Mouse (Mus musculus): ENCODE measurements around the gene Cntn5. TPM values are rescaled to one million over a fixed set of nuclear protein-coding genes. Genes with fewer than 3 reads are reported as not detected.

Gene Cntn5
- polyA plus RNA-seq, 1 experiment from 2014 or later: 3.0 TPM

DNA sequence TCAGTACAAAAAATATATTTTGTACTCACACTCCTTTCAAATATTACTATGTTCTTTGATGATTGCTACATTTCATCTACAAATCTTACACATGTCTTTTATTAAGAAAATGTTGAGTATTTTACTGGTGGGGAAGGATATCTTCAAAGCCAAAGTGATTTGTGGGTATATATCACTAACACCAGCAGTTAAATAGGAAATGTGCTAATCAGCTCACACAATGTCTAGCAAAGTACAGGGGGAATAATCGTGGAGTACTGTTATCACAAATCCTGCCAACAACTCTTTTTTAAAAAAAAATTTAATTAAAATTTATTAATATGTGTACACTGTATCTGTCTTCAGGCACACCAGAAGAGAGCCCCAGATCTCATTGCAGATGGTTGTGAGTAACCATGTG, 520.1 kb downstream of the Cntn5 start:
- Histone ChIP-seq H3K9ac (no peak overlapping the region), H3K27me3 (no peaks in the 10 kb centered on the region), H3K36me3 (no peaks in the 10 kb centered on the region), H3K4me3 (no peak overlapping the region), H3K4me2 (replicated peaks) (no peak overlapping the region), H3K27ac (no peak overlapping the region), H3K4me1 (no peaks in the 10 kb centered on the region), H3K9me3 (no peaks in the 10 kb centered on the region)
- 79% methylated on average over 1 of the region's 1 CpGs for WGBS
- no peak for ATAC-seq (ENCODE audit: insufficient number of reproducible peaks, insufficient read depth, low FRiP score, low TSS enrichment)

DNA sequence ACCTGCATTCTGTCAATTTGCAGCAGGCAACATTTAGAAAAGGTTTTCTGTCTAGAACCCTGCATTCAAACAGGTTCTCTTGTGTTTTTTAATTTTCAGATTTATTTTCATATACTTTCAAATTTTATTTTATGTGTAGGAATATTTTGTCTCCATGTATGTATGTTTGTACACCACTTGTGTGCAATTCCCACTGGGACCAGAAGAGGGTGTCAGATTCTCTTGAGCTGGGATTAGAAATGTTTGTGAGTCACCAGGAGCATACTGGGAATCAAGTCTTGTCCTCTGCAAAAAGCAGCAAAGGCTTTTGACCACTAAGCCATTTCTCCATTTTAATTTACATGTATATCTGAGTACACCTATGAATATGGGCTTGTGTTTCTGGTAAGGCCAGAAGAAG, 521.4 kb downstream of the Cntn5 start:
- Histone ChIP-seq H3K4me3 (no peak overlapping the region), H3K9me3 (no peaks in the 10 kb centered on the region), H3K27me3 (no peaks in the 10 kb centered on the region), H3K4me1 (no peaks in the 10 kb centered on the region), H3K36me3 (no peaks in the 10 kb centered on the region), H3K27ac (no peak overlapping the region), H3K4me2 (replicated peaks) (no peak overlapping the region), H3K9ac (no peak overlapping the region)
- no peak for ATAC-seq (ENCODE audit: insufficient number of reproducible peaks, insufficient read depth, low FRiP score, low TSS enrichment)

GRCm38 (mm10) chr9:10381701-10382100, 522.9 kb downstream of the Cntn5 start:
- Histone ChIP-seq H3K27me3 (no peaks in the 10 kb centered on the region), H3K27ac (no peak overlapping the region), H3K9me3 (no peaks in the 10 kb centered on the region), H3K9ac (no peak overlapping the region), H3K4me1 (no peaks in the 10 kb centered on the region), H3K4me3 (no peak overlapping the region), H3K36me3 (no peaks in the 10 kb centered on the region), H3K4me2 (replicated peaks) (no peak overlapping the region)
- WGBS: 85% methylated on average over 4 of the region's 4 CpGs
- no peak for ATAC-seq (ENCODE audit: insufficient number of reproducible peaks, insufficient read depth, low FRiP score, low TSS enrichment)

DNA sequence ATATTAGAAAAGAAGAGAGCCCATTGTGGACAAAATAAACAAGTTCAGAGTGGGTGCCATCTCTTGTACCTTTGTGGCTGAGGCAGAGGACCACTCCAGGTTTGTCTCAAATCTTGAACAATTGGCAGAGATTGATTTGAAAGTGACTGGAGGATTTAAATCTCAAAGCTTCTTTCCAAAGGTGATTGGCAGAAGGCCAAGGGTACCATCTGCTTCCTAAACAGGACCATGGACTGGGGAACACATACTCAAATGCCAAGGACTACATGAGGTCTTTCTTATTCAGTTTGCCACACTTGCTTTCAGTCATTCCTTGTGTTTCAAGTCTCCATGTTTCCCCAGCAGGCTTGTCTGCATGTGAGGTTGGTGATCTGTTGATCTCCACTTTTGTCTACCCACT, 528.3 kb downstream of the Cntn5 start:
- Histone ChIP-seq H3K36me3 (no peaks in the 10 kb centered on the region), H3K9me3 (no peaks in the 10 kb centered on the region), H3K9ac (no peak overlapping the region), H3K27me3 (no peaks in the 10 kb centered on the region), H3K4me3 (no peak overlapping the region), H3K4me1 (no peaks in the 10 kb centered on the region), H3K4me2 (replicated peaks) (no peak overlapping the region), H3K27ac (no peak overlapping the region)
- ATAC-seq (ENCODE audit: insufficient number of reproducible peaks, insufficient read depth, low FRiP score, low TSS enrichment): no peak

- Histone ChIP-seq H3K36me3 (no peaks in the 10 kb centered on the region), H3K27me3 (no peaks in the 10 kb centered on the region), H3K4me1 (no peaks in the 10 kb centered on the region), H3K9ac (no peak overlapping the region), H3K4me2 (replicated peaks) (no peak overlapping the region), H3K4me3 (no peak overlapping the region), H3K9me3 (no peaks in the 10 kb centered on the region), H3K27ac (no peak overlapping the region)
- ATAC-seq (ENCODE audit: insufficient number of reproducible peaks, insufficient read depth, low FRiP score, low TSS enrichment): no peak
- WGBS: 69% methylated on average over 5 of the region's 5 CpGs
These were observed 535.6 kb downstream of the Cntn5 start for GRCm38 (mm10) chr9:10368971-10369370.

- Histone ChIP-seq H3K27ac (no peak overlapping the region), H3K4me3 (no peak overlapping the region), H3K27me3 (no peaks in the 10 kb centered on the region), H3K36me3 (no peaks in the 10 kb centered on the region), H3K9ac (no peak overlapping the region), H3K4me2 (replicated peaks) (no peak overlapping the region), H3K9me3 (no peaks in the 10 kb centered on the region), H3K4me1 (no peaks in the 10 kb centered on the region)
- no peak for ATAC-seq (ENCODE audit: insufficient number of reproducible peaks, insufficient read depth, low FRiP score, low TSS enrichment)
- 56% methylated on average over 1 of the region's 1 CpGs for WGBS
These were observed 536.2 kb downstream of the Cntn5 start for GRCm38 (mm10) chr9:10368410-10368809.

DNA sequence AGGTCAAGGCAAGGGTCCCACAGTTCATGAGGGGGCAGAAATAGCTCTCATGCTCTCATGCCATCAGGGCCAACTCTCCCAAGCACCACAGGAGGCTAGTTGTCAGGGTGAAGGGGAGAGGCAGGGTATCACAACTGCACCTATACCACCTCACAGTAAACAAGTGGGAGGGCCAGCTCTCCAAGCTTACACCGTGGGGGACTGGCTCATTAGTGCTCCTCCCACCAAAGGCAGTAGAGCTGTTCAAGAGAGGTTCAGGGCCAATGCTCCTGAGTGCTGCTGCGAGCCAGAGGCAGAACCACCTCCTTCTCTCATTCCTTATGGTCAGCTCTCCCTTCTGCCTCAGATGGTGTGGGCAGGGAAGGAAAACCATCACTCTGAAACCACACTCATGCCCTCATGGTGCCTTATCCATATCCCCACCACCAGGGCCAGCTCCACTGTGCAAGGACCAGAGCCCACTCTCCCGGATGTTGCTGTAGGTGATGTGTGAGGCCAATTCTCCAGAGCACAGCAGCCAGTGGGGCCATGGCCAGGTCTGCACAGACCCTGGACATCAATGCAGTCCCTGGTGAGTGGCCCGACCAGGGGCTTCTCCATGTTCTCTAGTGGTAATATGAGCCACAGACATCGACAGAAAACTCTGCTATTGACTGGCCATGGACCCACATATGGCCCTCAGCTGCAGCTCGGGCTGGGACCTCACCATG, 538.2 kb downstream of the Cntn5 start:
- Histone ChIP-seq H3K27ac (no peak overlapping the region), H3K4me2 (replicated peaks) (no peak overlapping the region), H3K4me1 (no peaks in the 10 kb centered on the region), H3K36me3 (no peaks in the 10 kb centered on the region), H3K27me3 (no peaks in the 10 kb centered on the region), H3K9ac (no peak overlapping the region), H3K4me3 (no peak overlapping the region), H3K9me3 (no peaks in the 10 kb centered on the region)
- peak; percentile 52; the same call in 1 of the 2 replicates for ATAC-seq (ENCODE audit: insufficient number of reproducible peaks, insufficient read depth, low FRiP score, low TSS enrichment)
- 82% methylated on average over 6 of the region's 6 CpGs for WGBS

DNA sequence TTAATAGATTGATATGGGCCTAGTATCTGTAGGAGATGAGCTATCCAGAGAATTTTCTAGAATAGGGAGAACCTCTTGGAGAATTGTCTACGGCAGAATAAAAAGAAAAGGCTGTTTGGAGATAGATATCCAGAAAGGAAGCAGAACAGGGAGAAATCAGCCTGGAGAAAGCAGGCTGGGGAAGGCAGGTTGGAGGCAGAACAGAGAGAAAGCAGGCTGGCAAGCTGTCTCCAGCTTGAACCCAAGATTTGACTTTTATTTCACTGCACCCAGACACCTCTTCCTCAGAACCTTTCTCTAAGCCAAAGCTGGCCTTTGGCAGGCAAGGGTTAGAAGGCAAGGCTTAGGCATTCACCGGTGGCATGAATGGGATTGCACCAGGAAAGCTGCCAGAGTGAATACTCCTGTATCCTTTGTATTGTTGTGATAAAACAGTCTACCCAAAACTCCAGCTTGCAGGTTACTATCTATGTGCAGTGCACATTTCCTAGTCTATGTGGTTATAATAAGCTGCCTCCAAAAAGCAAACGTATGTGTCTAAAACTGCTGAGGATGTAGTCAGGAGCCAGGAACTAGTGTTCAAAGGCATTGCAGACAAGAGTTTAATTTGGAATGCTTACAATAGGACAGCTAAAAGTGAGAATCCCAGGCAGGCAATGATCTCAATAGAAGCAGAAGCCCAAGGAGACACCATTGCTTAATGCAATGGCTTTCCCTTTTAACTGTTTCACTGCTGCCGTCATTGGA, 553.5 kb downstream of the Cntn5 start:
- Histone ChIP-seq H3K4me2 (replicated peaks) (no peak overlapping the region), H3K4me3 (no peak overlapping the region), H3K36me3 (no peaks in the 10 kb centered on the region), H3K4me1 (no peaks in the 10 kb centered on the region), H3K9me3 (no peaks in the 10 kb centered on the region), H3K27me3 (no peaks in the 10 kb centered on the region), H3K27ac (no peak overlapping the region), H3K9ac (no peak overlapping the region)
- WGBS: 82% methylated on average over 4 of the region's 4 CpGs
- ATAC-seq (ENCODE audit: insufficient number of reproducible peaks, insufficient read depth, low FRiP score, low TSS enrichment): no peak

DNA sequence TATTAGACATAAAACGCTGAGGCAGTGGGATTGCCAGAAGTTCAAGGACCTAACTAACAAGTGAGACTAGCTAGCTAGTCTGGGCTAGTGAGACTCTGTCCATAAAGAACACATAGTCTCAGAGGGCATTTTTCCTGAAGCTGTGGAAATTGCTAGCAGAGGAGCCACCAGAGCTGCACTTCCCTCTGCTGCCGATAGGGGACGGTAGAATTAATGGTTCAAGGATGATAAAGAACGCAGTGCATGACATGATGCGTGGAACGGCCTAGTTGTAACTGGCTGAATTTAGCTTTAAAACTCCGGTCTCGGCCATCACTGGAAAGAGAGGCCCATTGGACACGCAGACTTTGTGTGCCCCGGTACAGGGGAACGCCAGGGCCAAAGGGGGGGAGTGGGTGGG, 555.8 kb downstream of the Cntn5 start:
- ATAC-seq (ENCODE audit: insufficient number of reproducible peaks, insufficient read depth, low FRiP score, low TSS enrichment): no peak
- H3K27ac ChIP-seq: no peak overlapping the region
- no peaks in the 10 kb centered on the region for H3K36me3 ChIP-seq
- H3K9ac ChIP-seq: no peak overlapping the region
- H3K4me3 ChIP-seq: no peak overlapping the region
- H3K9me3 ChIP-seq: no peaks in the 10 kb centered on the region
- 83% methylated on average over 11 of the region's 11 CpGs for WGBS
- H3K4me1 ChIP-seq: no peaks in the 10 kb centered on the region
- no peaks in the 10 kb centered on the region for H3K27me3 ChIP-seq
- no peak overlapping the region for H3K4me2 ChIP-seq (replicated peaks)

- Histone ChIP-seq H3K9ac (no peak overlapping the region), H3K4me2 (replicated peaks) (no peak overlapping the region), H3K36me3 (no peaks in the 10 kb centered on the region), H3K27me3 (no peaks in the 10 kb centered on the region), H3K4me1 (no peaks in the 10 kb centered on the region), H3K27ac (no peak overlapping the region), H3K9me3 (no peaks in the 10 kb centered on the region), H3K4me3 (no peak overlapping the region)
- 80% methylated on average over 4 of the region's 4 CpGs for WGBS
- no peak for ATAC-seq (ENCODE audit: insufficient number of reproducible peaks, insufficient read depth, low FRiP score, low TSS enrichment)
These were observed 556.4 kb downstream of the Cntn5 start for GRCm38 (mm10) chr9:10348222-10348621.

- no peaks in the 10 kb centered on the region for H3K36me3 ChIP-seq
- no peak overlapping the region for H3K4me2 ChIP-seq (replicated peaks)
- H3K27ac ChIP-seq: no peak overlapping the region
- no peak overlapping the region for H3K4me3 ChIP-seq
- no peaks in the 10 kb centered on the region for H3K9me3 ChIP-seq
- ATAC-seq (ENCODE audit: insufficient number of reproducible peaks, insufficient read depth, low FRiP score, low TSS enrichment): no peak
- no peaks in the 10 kb centered on the region for H3K27me3 ChIP-seq
- no peaks in the 10 kb centered on the region for H3K4me1 ChIP-seq
- H3K9ac ChIP-seq: no peak overlapping the region
These were observed 563.8 kb downstream of the Cntn5 start for GRCm38 (mm10) chr9:10340751-10341150.

DNA sequence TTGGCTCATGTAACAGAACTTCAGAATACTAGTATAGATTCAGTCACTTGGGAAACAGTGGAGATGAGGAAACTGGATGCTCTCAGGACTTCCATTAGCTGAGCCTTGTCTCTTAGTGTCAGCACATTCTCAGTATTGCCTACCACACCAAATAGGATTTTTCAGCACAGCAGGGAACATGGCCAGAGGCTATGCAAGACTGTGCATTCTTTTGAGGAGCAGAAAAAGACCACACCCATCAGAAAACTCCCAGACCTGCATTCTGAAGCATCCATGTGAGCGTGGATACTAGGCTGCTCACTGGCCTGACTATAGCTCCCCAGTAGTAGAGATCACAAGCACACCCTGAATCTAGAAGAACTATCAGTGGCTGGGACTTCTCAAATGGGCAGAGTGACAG, 564.9 kb downstream of the Cntn5 start:
- H3K4me2 ChIP-seq (replicated peaks): no peak overlapping the region
- H3K9ac ChIP-seq: no peak overlapping the region
- 39% methylated on average over 1 of the region's 1 CpGs for whole genome bisulfite sequencing

More for the DNA sequence above, 564.9 kb downstream of the Cntn5 start:
- Histone ChIP-seq H3K4me3 (no peak overlapping the region), H3K9me3 (no peaks in the 10 kb centered on the region), H3K27me3 (no peaks in the 10 kb centered on the region), H3K4me1 (no peaks in the 10 kb centered on the region), H3K27ac (no peak overlapping the region), H3K36me3 (no peaks in the 10 kb centered on the region)
- no peak for ATAC-seq (ENCODE audit: insufficient number of reproducible peaks, insufficient read depth, low FRiP score, low TSS enrichment)

All from embryonic facial prominence, embryonic 12.5 days (tissue).